Mouse (Mus musculus) lung, postnatal 0 days (tissue): Measurements from ENCODE around the gene Cfap73. TPM values are rescaled to one million over a fixed set of nuclear protein-coding genes. Genes with fewer than 3 reads are reported as not detected.

ENCODE experiments used
- ATAC-seq: fragments of 200-750 bp; cut with Nextera tagmentation; 2 replicates; pipeline ENCODE4 v1.8.0; 2017; ENCODE audit warnings: moderate library complexity
- DNase-seq: peaks from one replicate; pipeline ENCODE4 v3.0.0-alpha.2; 2016; ENCODE audit warnings: low spot score
- H3K27ac ChIP-seq: fragments of 300-500 bp; sonication (generic); 2 replicates; pipeline ENCODE4 v1.5.1; 2014; ENCODE audit warnings: antibody characterized with exemption, mild to moderate bottlenecking, low read length, mixed read lengths
- H3K27me3 ChIP-seq: fragments of 300-500 bp; sonication (generic); replicated peaks from 2 replicates; pipeline ENCODE4 v1.6.1; 2014; ENCODE audit warnings: low read length, mixed read lengths; ENCODE audit not compliant: insufficient read depth
- H3K36me3 ChIP-seq: fragments of 300-500 bp; sonication (generic); 2 replicates; pipeline ENCODE4 v1.6.1; 2014; ENCODE audit warnings: low read length, mixed read lengths; ENCODE audit not compliant: insufficient read depth
- H3K4me1 ChIP-seq: fragments of 300-500 bp; sonication (generic); 2 replicates; pipeline ENCODE4 v1.6.1; 2014; ENCODE audit warnings: antibody characterized with exemption, low read depth, low read length, mixed read lengths; ENCODE audit not compliant: insufficient read depth
- H3K4me2 ChIP-seq: fragments of 300-500 bp; sonication (generic); replicated peaks from 2 replicates; pipeline ENCODE4 v1.6.1; 2014; ENCODE audit warnings: low read depth, mild to moderate bottlenecking, low read length, moderate library complexity, mixed read lengths
- H3K4me3 ChIP-seq: fragments of 300-500 bp; sonication (generic); 2 replicates; pipeline ENCODE4 v1.5.1; 2014; ENCODE audit warnings: low read depth, low read length
- H3K9ac ChIP-seq: fragments of 300-500 bp; sonication (generic); replicated peaks from 2 replicates; pipeline ENCODE4 v1.6.1; 2014; ENCODE audit warnings: low read depth, mild to moderate bottlenecking
- H3K9me3 ChIP-seq: fragments of 300-500 bp; sonication (generic); 2 replicates; pipeline ENCODE4 v1.6.1; 2016; ENCODE audit warnings: low read length, mixed read lengths
- CTCF ChIP-seq: IDR thresholded peaks from 2 replicates; pipeline ENCODE4 v1.5.1; 2016; ENCODE audit warnings: antibody characterized with exemption, mild to moderate bottlenecking
- EP300 ChIP-seq: IDR thresholded peaks from 2 replicates; pipeline ENCODE4 v1.6.1; 2016; ENCODE audit warnings: antibody characterized with exemption, mild to moderate bottlenecking, control low read depth
- WGBS: fragments of 180-500 bp; shearing (Covaris S2); extraction: QIAGEN DNeasy Blood & Tissue Kit; methylation state at CpG from one replicate; pipeline ENCODE4 v1.1.7; 2014; 5-methylcytosine and 5-hydroxymethylcytosine counted together
- polyA plus RNA-seq: library from polyadenylated mRNA; unstranded; fragments of >200 nt; fragmentation: Nextera tagmentation; extraction: Ambion mirVana; gene quantifications from 2 replicates; pipeline ENCODE4 v1.2.1, GENCODE M21; 2015

The Cfap73 gene
- polyA plus RNA-seq, 1 experiment from 2014 or later = 1.3 TPM

- no peak for ATAC-seq
- no peaks in the 10 kb centered on the region for H3K4me1 ChIP-seq
- no peak for DNase-seq
- no peak for TF ChIP-seq CTCF
- no peak for TF ChIP-seq EP300
- H3K9me3 ChIP-seq = no peaks in the 10 kb centered on the region
- H3K27me3 ChIP-seq = no peaks in the 10 kb centered on the region
- H3K4me2 ChIP-seq = no peak overlapping the region
- H3K9ac ChIP-seq = no peak overlapping the region
- no peaks in the 10 kb centered on the region for H3K36me3 ChIP-seq
- no peak overlapping the region for H3K27ac ChIP-seq
- no peak overlapping the region for H3K4me3 ChIP-seq
- WGBS = 44% methylated on average over 5 of the region's 5 CpGs
These were observed 26.8 kb upstream of the Cfap73 start for GRCm38 (mm10) chr5:120660816-120661215.

GRCm38 (mm10) chr5:120656281-120656751, 22.3 kb upstream of the Cfap73 start:
- H3K9ac ChIP-seq = no peak overlapping the region
- TF ChIP-seq CTCF (peak; percentile 20; the same call in 1 of the 2 replicates), EP300 (no peak)
- 0 out of 2 replicates have a peak, but pooled peaks cover 1% of the 10 kb centered on the region for H3K27me3 ChIP-seq
- H3K36me3 ChIP-seq = no peaks in the 10 kb centered on the region
- peak; percentile 78 for ATAC-seq
- H3K27ac ChIP-seq = no peak overlapping the region
- no peak overlapping the region for H3K4me3 ChIP-seq
- H3K9me3 ChIP-seq = no peaks in the 10 kb centered on the region
- WGBS = 58% methylated on average over 12 of the region's 12 CpGs
- peak; percentile 78 for DNase-seq
- H3K4me1 ChIP-seq = no peaks in the 10 kb centered on the region
- no peak overlapping the region for H3K4me2 ChIP-seq

GRCm38 (mm10) chr5:120653873-120654272, 19.8 kb upstream of the Cfap73 start:
- Histone ChIP-seq H3K36me3 (no peaks in the 10 kb centered on the region), H3K9ac (no peak overlapping the region), H3K27ac (no peak overlapping the region), H3K4me1 (no peaks in the 10 kb centered on the region), H3K9me3 (no peaks in the 10 kb centered on the region), H3K4me2 (no peak overlapping the region), H3K4me3 (no peak overlapping the region), H3K27me3 (peaks cover 18% of the 10 kb centered on the region)
- TF ChIP-seq EP300 = no peak
- no peak for TF ChIP-seq CTCF
- ATAC-seq (no peak), DNase-seq (no peak)
- WGBS = 89% methylated on average over 2 of the region's 2 CpGs

- Histone ChIP-seq H3K4me3 (no peak overlapping the region), H3K4me1 (peaks cover 6% of the 10 kb centered on the region), H3K4me2 (no peak overlapping the region), H3K27ac (no peak overlapping the region), H3K36me3 (no peaks in the 10 kb centered on the region), H3K9me3 (no peaks in the 10 kb centered on the region), H3K9ac (no peak overlapping the region), H3K27me3 (peaks cover 25% of the 10 kb centered on the region)
- DNase-seq (no peak), ATAC-seq (no peak)
- 80% methylated on average over 27 of the region's 28 CpGs for WGBS
- TF ChIP-seq EP300 (no peak), CTCF (no peak)
These were observed 19.1 kb upstream of the Cfap73 start for GRCm38 (mm10) chr5:120652915-120653701.

- no peak overlapping the region for H3K9ac ChIP-seq
- no peaks in the 10 kb centered on the region for H3K36me3 ChIP-seq
- no peak overlapping the region for H3K4me3 ChIP-seq
- no peak overlapping the region for H3K27ac ChIP-seq
- TF ChIP-seq CTCF (no peak), EP300 (no peak)
- ATAC-seq (no peak), DNase-seq (no peak)
- H3K27me3 ChIP-seq = peaks cover 36% of the 10 kb centered on the region
- H3K4me2 ChIP-seq = no peak overlapping the region
- no peaks in the 10 kb centered on the region for H3K9me3 ChIP-seq
- WGBS = 26% methylated on average over 5 of the region's 5 CpGs
- H3K4me1 ChIP-seq = peaks cover 6% of the 10 kb centered on the region
These were observed 17.2 kb upstream of the Cfap73 start for GRCm38 (mm10) chr5:120651230-120651629.

- Histone ChIP-seq H3K4me1 (peaks cover 6% of the 10 kb centered on the region), H3K4me2 (no peak overlapping the region), H3K27ac (no peak overlapping the region), H3K36me3 (no peaks in the 10 kb centered on the region), H3K9ac (no peak overlapping the region), H3K4me3 (no peak overlapping the region), H3K9me3 (no peaks in the 10 kb centered on the region), H3K27me3 (peaks cover 36% of the 10 kb centered on the region)
- 22% methylated on average over 13 of the region's 13 CpGs for WGBS
- ATAC-seq (no peak), DNase-seq (no peak)
- TF ChIP-seq CTCF (no peak), EP300 (no peak)
These were observed 15.9 kb upstream of the Cfap73 start for GRCm38 (mm10) chr5:120649938-120650337.
